Mouse (Mus musculus): ENCODE data around the gene Leo1. TPM values are rescaled to one million over a fixed set of nuclear protein-coding genes. Genes with fewer than 3 reads are reported as not detected.
"Not testable (repeated sequence)": the region's sequence is repeated elsewhere in the genome, so short reads cannot be mapped to it uniquely, and the experiment has no call there.

The Leo1 gene
- polyA plus RNA-seq, 1 experiment from 2014 or later: 37.5 TPM

DNA sequence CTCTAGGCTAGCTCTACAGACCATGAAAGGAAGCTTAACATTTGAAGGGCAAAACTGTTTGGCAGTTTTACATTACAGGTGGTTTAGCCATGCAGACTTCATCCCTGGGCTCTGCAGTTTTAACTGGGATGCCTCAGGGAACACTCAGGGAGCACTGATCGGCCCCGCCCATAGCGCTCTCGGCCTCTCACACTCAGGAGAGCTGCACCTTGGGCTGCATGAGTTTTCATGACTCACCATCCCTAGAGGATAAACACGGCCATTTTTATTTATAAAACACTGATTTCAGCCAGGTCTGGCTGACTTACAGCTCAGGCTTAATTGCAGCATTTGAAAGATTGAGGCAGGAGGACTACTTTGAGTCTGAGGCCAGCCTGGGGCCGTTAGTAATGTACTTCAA lies 43.9 kb downstream of the Leo1 start:
- ATAC-seq (ENCODE audit: insufficient number of reproducible peaks, low FRiP score, low TSS enrichment, low read depth): no peak

DNA sequence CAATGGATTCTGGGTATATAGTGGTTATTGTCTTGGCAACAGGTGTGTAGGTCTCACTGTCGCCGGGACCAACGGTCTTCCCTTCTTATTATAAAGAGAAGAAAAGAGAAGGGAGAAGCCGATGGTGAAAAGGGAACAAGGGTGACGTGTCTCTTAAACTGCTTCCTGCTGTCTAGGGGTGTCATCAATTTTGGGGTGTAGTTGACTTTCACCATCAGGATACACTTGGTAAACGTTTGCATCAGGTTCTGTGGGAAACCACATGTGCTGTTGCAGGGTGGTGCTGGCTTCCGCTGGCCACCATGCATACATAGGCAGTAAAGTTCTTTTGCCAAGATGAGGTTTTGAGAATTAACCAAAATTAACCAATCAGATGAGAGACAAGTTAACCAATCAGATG lies 46.9 kb downstream of the Leo1 start:
- not testable (repeated sequence) for H3K9me3 ChIP-seq; H3K4me3 ChIP-seq; H3K36me3 ChIP-seq; H3K4me2 ChIP-seq; H3K4me1 ChIP-seq; H3K9ac ChIP-seq; ATAC-seq (ENCODE audit: insufficient number of reproducible peaks, low FRiP score, low TSS enrichment, low read depth); H3K27ac ChIP-seq; H3K27me3 ChIP-seq
- 93% methylated on average over 7 of the region's 7 CpGs for WGBS

More for the DNA sequence above, 43.9 kb downstream of the Leo1 start:
- Histone ChIP-seq H3K27me3 (no peaks in the 10 kb centered on the region), H3K4me3 (no peak overlapping the region), H3K27ac (no peak overlapping the region), H3K4me1 (no peaks in the 10 kb centered on the region), H3K9ac (no peak overlapping the region), H3K9me3 (no peaks in the 10 kb centered on the region), H3K4me2 (no peak overlapping the region), H3K36me3 (no peaks in the 10 kb centered on the region)
- WGBS: 63% methylated on average over 6 of the region's 6 CpGs

DNA sequence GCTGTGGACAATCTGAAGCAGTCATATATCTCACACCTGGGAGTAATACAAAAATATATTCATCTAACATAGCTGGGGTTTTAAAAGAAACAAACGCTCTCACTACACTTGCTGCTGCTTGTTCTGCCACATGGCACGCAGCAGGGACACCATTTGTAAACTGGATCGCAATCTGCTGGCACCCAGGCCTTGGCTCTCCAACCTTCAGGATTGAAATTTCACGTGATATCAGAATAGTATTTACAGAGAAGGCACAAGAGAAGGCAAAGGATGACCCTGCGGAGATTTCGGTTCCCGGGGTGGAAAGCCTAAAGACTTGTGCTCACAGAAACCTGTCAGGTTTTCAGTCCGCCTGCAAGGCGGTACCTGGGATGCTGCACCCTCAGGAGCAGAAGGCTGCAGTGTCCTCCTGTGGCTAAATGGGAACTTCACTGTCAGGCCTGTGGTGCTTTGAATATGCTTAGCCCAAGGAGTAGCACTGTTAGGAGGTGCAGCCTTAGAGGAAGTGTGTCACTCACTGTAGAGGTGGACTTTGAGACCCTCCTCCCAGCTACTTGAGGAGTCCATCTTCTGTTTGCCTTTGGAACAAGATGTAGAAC lies 53.2 kb downstream of the Leo1 start:
- Histone ChIP-seq H3K36me3 (peaks cover 21% of the 10 kb centered on the region), H3K27me3 (no peaks in the 10 kb centered on the region), H3K4me2 (no peak overlapping the region), H3K9me3 (no peaks in the 10 kb centered on the region), H3K9ac (no peak overlapping the region), H3K27ac (no peak overlapping the region), H3K4me3 (no peak overlapping the region), H3K4me1 (no peaks in the 10 kb centered on the region)
- 77% methylated on average over 9 of the region's 9 CpGs for WGBS
- no peak for ATAC-seq (ENCODE audit: insufficient number of reproducible peaks, low FRiP score, low TSS enrichment, low read depth)

DNA sequence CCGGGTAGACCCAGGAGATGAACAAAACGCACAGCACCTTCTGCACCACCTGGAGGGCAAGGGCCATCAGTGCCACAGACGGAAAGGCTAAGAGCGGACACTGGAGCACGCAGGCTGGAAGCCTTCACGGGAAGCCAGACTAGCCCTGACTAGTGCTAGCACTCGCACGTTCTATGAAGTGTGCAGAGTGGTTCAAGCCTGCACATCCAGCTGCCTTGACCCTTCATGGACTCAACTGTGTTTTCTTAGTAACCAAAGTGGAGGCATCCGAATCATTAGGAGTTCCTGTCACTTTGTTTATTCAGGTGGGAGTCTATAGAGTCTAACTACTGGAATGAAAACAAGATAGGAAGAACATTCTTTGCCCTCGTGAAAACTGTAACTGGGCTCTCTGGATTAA lies 54.6 kb downstream of the Leo1 start:
- WGBS: 81% methylated on average over 10 of the region's 10 CpGs
- H3K4me2 ChIP-seq: no peak overlapping the region

DNA sequence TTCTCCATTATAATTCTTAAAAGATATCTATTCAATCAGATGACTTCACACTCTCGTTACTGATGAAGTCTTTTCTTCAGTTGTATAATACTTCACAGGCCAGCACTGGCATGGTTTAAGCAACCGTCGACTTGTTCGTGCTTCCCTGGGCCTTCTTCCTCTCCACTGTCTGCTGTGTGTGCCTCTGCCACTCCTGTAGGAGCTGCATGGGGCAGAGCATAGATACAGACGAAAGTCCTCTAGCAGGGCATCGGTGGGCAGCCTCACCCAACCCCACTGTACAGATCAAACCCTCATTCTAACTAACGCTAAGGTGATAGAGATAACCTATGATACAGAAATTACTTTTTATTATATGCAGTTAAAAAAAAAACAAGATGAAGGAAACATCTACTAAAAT lies 57.2 kb downstream of the Leo1 start:
- WGBS: 93% methylated on average over 7 of the region's 7 CpGs
- Histone ChIP-seq H3K27ac (no peak overlapping the region), H3K4me3 (no peak overlapping the region), H3K4me2 (no peak overlapping the region), H3K36me3 (peaks cover 44% of the 10 kb centered on the region), H3K9me3 (no peaks in the 10 kb centered on the region), H3K9ac (no peak overlapping the region), H3K4me1 (no peaks in the 10 kb centered on the region), H3K27me3 (no peaks in the 10 kb centered on the region)
- no peak for ATAC-seq (ENCODE audit: insufficient number of reproducible peaks, low FRiP score, low TSS enrichment, low read depth)

More for the DNA sequence above, 54.6 kb downstream of the Leo1 start:
- no peak for ATAC-seq (ENCODE audit: insufficient number of reproducible peaks, low FRiP score, low TSS enrichment, low read depth)
- no peak overlapping the region for H3K4me3 ChIP-seq
- H3K4me1 ChIP-seq: no peaks in the 10 kb centered on the region
- H3K27me3 ChIP-seq: no peaks in the 10 kb centered on the region
- no peaks in the 10 kb centered on the region for H3K9me3 ChIP-seq
- H3K27ac ChIP-seq: no peak overlapping the region
- peaks cover 28% of the 10 kb centered on the region for H3K36me3 ChIP-seq
- no peak overlapping the region for H3K9ac ChIP-seq

DNA sequence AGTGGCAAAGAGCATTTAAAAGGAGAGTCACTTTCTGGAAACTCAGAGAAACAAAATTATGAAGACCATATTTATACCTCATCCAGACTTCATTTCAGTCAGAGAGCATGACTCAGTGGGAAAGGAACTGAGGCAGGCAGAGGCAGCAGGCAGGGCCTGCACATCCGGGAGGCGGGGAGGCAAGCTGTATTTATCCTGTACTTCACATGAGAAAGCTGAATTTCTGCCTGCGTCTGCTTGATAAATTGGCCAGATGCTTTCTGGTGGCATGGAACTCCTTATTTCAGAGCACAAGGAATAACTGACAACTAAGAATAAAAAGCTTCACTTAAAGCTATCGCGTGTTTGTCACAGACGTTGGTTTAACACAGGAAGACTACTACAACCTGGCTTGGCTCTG lies 63.0 kb downstream of the Leo1 start:
- no peaks in the 10 kb centered on the region for H3K4me1 ChIP-seq

DNA sequence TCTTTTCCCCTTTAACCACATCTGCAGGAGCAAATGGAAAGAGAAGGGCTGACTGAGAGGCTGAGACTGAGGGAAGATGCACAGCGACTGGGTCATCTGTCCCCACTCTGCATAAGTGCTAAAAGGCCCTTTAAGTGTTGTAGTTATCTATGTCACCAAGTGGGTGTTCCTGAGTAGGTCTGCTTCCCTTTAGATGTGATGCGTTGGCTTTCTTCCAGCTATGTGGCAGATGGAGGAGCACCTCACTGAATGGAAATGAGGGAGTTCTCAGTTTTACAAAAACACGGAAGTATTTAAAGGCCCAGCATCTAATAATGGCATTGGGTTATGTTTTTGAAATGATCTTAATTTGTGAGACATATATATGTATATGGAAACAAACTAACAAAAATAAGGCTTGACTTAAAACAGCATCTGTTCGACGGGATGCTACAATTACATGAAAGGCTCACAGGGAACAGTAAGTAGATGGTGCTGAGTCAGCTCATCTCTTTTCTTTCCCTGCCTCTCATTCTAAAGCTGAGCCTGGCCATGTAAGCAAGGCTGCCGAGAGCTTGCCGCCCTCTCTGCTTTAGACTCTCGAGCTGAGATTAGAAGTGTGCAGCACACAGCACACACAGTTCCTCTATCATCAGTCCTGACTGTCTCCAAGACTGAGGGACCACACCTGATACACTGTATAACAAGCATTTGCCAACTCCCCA lies 70.1 kb downstream of the Leo1 start:
- Histone ChIP-seq H3K4me3 (no peak overlapping the region), H3K4me1 (no peaks in the 10 kb centered on the region), H3K9ac (no peak overlapping the region), H3K36me3 (peaks cover 63% of the 10 kb centered on the region), H3K9me3 (no peaks in the 10 kb centered on the region), H3K27me3 (no peaks in the 10 kb centered on the region), H3K4me2 (no peak overlapping the region), H3K27ac (no peak overlapping the region)
- 87% methylated on average over 8 of the region's 8 CpGs for WGBS
- no peak for ATAC-seq (ENCODE audit: insufficient number of reproducible peaks, low FRiP score, low TSS enrichment, low read depth)

More for the DNA sequence above, 63.0 kb downstream of the Leo1 start:
- H3K9ac ChIP-seq: no peak overlapping the region
- H3K36me3 ChIP-seq: peaks cover 68% of the 10 kb centered on the region
- no peak overlapping the region for H3K27ac ChIP-seq
- no peaks in the 10 kb centered on the region for H3K9me3 ChIP-seq
- no peak overlapping the region for H3K4me3 ChIP-seq
- WGBS: 88% methylated on average over 6 of the region's 6 CpGs
- H3K27me3 ChIP-seq: no peaks in the 10 kb centered on the region
- no peak overlapping the region for H3K4me2 ChIP-seq
- ATAC-seq (ENCODE audit: insufficient number of reproducible peaks, low FRiP score, low TSS enrichment, low read depth): no peak

DNA sequence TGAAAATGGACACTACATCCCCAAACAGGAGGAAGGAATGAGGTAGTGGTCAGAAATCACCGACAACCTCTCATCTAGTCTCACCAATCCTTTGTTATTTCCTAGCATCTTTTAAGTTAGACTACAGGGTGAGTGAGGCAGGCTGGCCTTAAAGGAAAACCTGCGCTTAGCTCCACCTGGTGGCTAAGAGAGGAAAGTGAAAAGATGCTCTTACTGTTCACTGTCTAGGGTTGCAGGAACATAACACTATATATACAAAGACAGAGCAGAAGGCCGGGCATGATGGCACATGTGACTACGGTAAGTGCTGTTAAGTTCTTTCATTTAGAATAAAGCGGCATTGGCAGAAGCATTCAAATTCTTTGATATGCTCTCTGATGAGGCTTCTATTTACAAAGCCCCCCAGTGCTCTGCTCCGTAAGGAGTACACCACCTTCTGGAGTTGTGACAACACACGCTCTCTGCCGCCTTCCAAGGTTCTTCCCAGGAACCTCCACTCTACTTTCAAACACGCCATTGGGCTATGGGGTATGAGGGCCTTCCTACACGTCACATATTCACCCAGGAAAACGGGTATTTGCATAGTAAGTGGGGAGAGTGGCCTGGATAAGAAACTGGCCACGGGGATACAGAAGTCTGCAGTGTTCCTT lies 74.3 kb downstream of the Leo1 start:
- Histone ChIP-seq H3K27me3 (no peaks in the 10 kb centered on the region), H3K9me3 (no peaks in the 10 kb centered on the region), H3K27ac (no peak overlapping the region), H3K9ac (no peak overlapping the region), H3K36me3 (peaks cover 33% of the 10 kb centered on the region), H3K4me1 (no peaks in the 10 kb centered on the region), H3K4me2 (no peak overlapping the region), H3K4me3 (no peak overlapping the region)
- ATAC-seq (ENCODE audit: insufficient number of reproducible peaks, low FRiP score, low TSS enrichment, low read depth): no peak
- WGBS: 63% methylated on average over 12 of the region's 12 CpGs

Other genes starting within 250 kb of the Leo1 start
- gene Myo5c, start 209.5 kb upstream of the Leo1 start, polyA plus RNA-seq (2015; fragmentation: Nextera tagmentation; extraction: Ambion mirVana): 0.28 and 0.43 TPM in 2 replicates
- gene Gnb5, start 135.2 kb upstream of the Leo1 start, polyA plus RNA-seq (2015; fragmentation: Nextera tagmentation; extraction: Ambion mirVana): 24.6 TPM in 2 replicates
- gene Bcl2l10, start 93.8 kb upstream of the Leo1 start, polyA plus RNA-seq (2015; fragmentation: Nextera tagmentation; extraction: Ambion mirVana): not detected in 2 replicates
- gene Mapk6, start 31.5 kb upstream of the Leo1 start, polyA plus RNA-seq (2015; fragmentation: Nextera tagmentation; extraction: Ambion mirVana): 49.8 and 50.6 TPM in 2 replicates
- gene Tmod3, start 118.1 kb downstream of the Leo1 start, polyA plus RNA-seq (2015; fragmentation: Nextera tagmentation; extraction: Ambion mirVana): 154 and 158 TPM in 2 replicates
- gene Tmod2, start 169.8 kb downstream of the Leo1 start, polyA plus RNA-seq (2015; fragmentation: Nextera tagmentation; extraction: Ambion mirVana): 21.8 and 27.4 TPM in 2 replicates
- 48.3 and 49.5 TPM in 2 replicates for gene Lysmd2, start 184.2 kb downstream of the Leo1 start, polyA plus RNA-seq (2015; fragmentation: Nextera tagmentation; extraction: Ambion mirVana)
- gene Scg3, start 242.5 kb downstream of the Leo1 start, polyA plus RNA-seq (2015; fragmentation: Nextera tagmentation; extraction: Ambion mirVana): 0.52 and 0.65 TPM in 2 replicates

Data from limb, embryonic 15.5 days (tissue).